Mouse (Mus musculus) forebrain, embryonic 15.5 days (tissue): Measurements from ENCODE around the gene Kmt2c. TPM values are rescaled to one million over a fixed set of nuclear protein-coding genes. Genes with fewer than 3 reads are reported as not detected.
"Not testable (repeated sequence)": the region's sequence is repeated elsewhere in the genome, so short reads cannot be mapped to it uniquely, and the experiment has no call there.

Experiments
- ATAC-seq: fragments of 200-750 bp; cut with Nextera tagmentation; replicated peaks from 2 replicates; pipeline ENCODE4 v1.8.0; 2017; ENCODE audit warnings: mild to moderate bottlenecking, moderate TSS enrichment, moderate library complexity
- H3K27ac ChIP-seq: fragments of 300-500 bp; sonication (generic); replicated peaks from 2 replicates; pipeline ENCODE4 v1.5.1; 2015; ENCODE audit warnings: mild to moderate bottlenecking, inconsistent platforms
- H3K27me3 ChIP-seq: fragments of 300-500 bp; sonication (generic); 2 replicates; pipeline ENCODE4 v1.6.1; 2015; ENCODE audit warnings: inconsistent platforms
- H3K36me3 ChIP-seq: fragments of 300-500 bp; sonication (generic); 2 replicates; pipeline ENCODE4 v1.6.1; 2015; ENCODE audit warnings: mild to moderate bottlenecking, inconsistent platforms
- H3K4me1 ChIP-seq: fragments of 300-500 bp; sonication (generic); 2 replicates; pipeline ENCODE4 v1.6.1; 2015; ENCODE audit warnings: inconsistent platforms
- H3K4me2 ChIP-seq: fragments of 300-500 bp; sonication (generic); replicated peaks from 2 replicates; pipeline ENCODE4 v1.6.1; 2015; ENCODE audit warnings: mild to moderate bottlenecking, inconsistent platforms
- H3K4me3 ChIP-seq: fragments of 300-500 bp; sonication (generic); 2 replicates; pipeline ENCODE4 v1.5.1; 2015; ENCODE audit warnings: mild to moderate bottlenecking, inconsistent platforms
- H3K9ac ChIP-seq: fragments of 300-500 bp; sonication (generic); replicated peaks from 2 replicates; pipeline ENCODE4 v1.6.1; 2015; ENCODE audit warnings: mild to moderate bottlenecking, inconsistent platforms
- H3K9me3 ChIP-seq: fragments of 300-500 bp; sonication (generic); 2 replicates; pipeline ENCODE4 v1.6.1; 2016; ENCODE audit warnings: inconsistent platforms
- WGBS: fragments of 180-500 bp; shearing (Covaris S2); methylation state at CpG from one replicate; pipeline ENCODE4 v1.1.7; 2015; ENCODE audit warnings: mixed read lengths; 5-methylcytosine and 5-hydroxymethylcytosine counted together
- polyA plus RNA-seq: library from polyadenylated mRNA; unstranded; fragments of >200 nt; fragmentation: Nextera tagmentation; extraction: Ambion mirVana; gene quantifications from 2 replicates; pipeline ENCODE4 v1.2.1, GENCODE M21; 2015

Kmt2c gene
- polyA plus RNA-seq, 1 experiment from 2014 or later: 26.5 TPM

GRCm38 (mm10) chr5:25252423-25252822 is 246.2 kb downstream of the Kmt2c start:
- H3K27me3 ChIP-seq: no peaks in the 10 kb centered on the region
- no peak overlapping the region for H3K4me2 ChIP-seq
- 76% methylated on average over 2 of the region's 2 CpGs for WGBS
- ATAC-seq: no peak
- no peaks in the 10 kb centered on the region for H3K9me3 ChIP-seq
- H3K4me1 ChIP-seq: no peaks in the 10 kb centered on the region
- H3K36me3 ChIP-seq: peaks cover 65% of the 10 kb centered on the region
- no peak overlapping the region for H3K4me3 ChIP-seq
- no peak overlapping the region for H3K9ac ChIP-seq
- no peak overlapping the region for H3K27ac ChIP-seq

GRCm38 (mm10) chr5:25247036-25247435 is 251.5 kb downstream of the Kmt2c start:
- no peaks in the 10 kb centered on the region for H3K4me1 ChIP-seq
- no peak overlapping the region for H3K9ac ChIP-seq
- WGBS: 85% methylated on average over 3 of the region's 3 CpGs
- no peak for ATAC-seq
- H3K27ac ChIP-seq: no peak overlapping the region
- no peaks in the 10 kb centered on the region for H3K27me3 ChIP-seq
- peaks cover 29% of the 10 kb centered on the region for H3K36me3 ChIP-seq
- H3K4me3 ChIP-seq: no peak overlapping the region
- no peaks in the 10 kb centered on the region for H3K9me3 ChIP-seq
- no peak overlapping the region for H3K4me2 ChIP-seq

DNA sequence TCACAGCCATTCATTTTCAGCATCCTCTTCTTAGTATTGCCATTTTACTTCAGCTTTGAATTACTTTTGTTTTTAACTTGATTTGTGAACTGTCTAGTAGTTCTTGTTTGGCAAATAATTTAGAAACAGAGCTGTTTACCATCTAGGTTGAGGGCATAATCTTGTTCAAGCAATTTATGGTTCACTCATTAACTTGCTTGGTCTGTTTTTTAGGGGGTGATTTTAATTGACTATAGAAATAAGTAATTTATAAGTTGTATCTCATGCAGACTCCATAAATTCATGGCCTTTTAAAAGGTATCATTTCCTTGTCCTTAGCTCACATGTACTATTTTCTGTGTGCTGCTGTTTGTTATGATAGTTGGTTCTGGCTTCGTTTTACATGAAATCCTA is 252.1 kb downstream of the Kmt2c start:
- H3K27me3 ChIP-seq: no peaks in the 10 kb centered on the region
- H3K4me1 ChIP-seq: no peaks in the 10 kb centered on the region
- no peak overlapping the region for H3K4me3 ChIP-seq
- no peak overlapping the region for H3K9ac ChIP-seq
- no peak overlapping the region for H3K4me2 ChIP-seq
- H3K9me3 ChIP-seq: no peaks in the 10 kb centered on the region
- 74% methylated on average over 1 of the region's 1 CpGs for WGBS
- no peak overlapping the region for H3K27ac ChIP-seq
- H3K36me3 ChIP-seq: peaks cover 24% of the 10 kb centered on the region
- ATAC-seq: no peak

GRCm38 (mm10) chr5:25245806-25246472 is 252.6 kb downstream of the Kmt2c start:
- ATAC-seq: no peak
- no peaks in the 10 kb centered on the region for H3K27me3 ChIP-seq
- H3K4me3 ChIP-seq: no peak overlapping the region
- no peaks in the 10 kb centered on the region for H3K9me3 ChIP-seq
- no peak overlapping the region for H3K4me2 ChIP-seq
- no peak overlapping the region for H3K27ac ChIP-seq
- 91% methylated on average over 10 of the region's 10 CpGs for WGBS
- no peak overlapping the region for H3K9ac ChIP-seq
- peaks cover 18% of the 10 kb centered on the region for H3K36me3 ChIP-seq
- H3K4me1 ChIP-seq: no peaks in the 10 kb centered on the region

- Histone ChIP-seq H3K9ac (no peak overlapping the region), H3K4me1 (no peaks in the 10 kb centered on the region), H3K27me3 (no peaks in the 10 kb centered on the region), H3K4me3 (no peak overlapping the region), H3K9me3 (no peaks in the 10 kb centered on the region), H3K36me3 (peaks cover 6% of the 10 kb centered on the region; the same call in 1 of the 2 replicates), H3K27ac (no peak overlapping the region), H3K4me2 (no peak overlapping the region)
- 94% methylated on average over 6 of the region's 6 CpGs for WGBS
- ATAC-seq: no peak
Observed at GRCm38 (mm10) chr5:25243101-25243500, 255.5 kb downstream of the Kmt2c start.

- H3K36me3 ChIP-seq, H3K27ac ChIP-seq, ATAC-seq, H3K4me1 ChIP-seq, H3K9ac ChIP-seq, H3K4me3 ChIP-seq, H3K4me2 ChIP-seq, H3K9me3 ChIP-seq, H3K27me3 ChIP-seq: not testable (repeated sequence)
- WGBS: 100% methylated on average over 1 of the region's 1 CpGs
Observed at GRCm38 (mm10) chr5:25224377-25224776, 274.2 kb downstream of the Kmt2c start.

GRCm38 (mm10) chr5:25222752-25223702 is 275.6 kb downstream of the Kmt2c start, which contains the start of gene E130116L18Rik:
Gene E130116L18Rik, minus strand, starts transcription at chr5:25223153.
- no peaks in the 10 kb centered on the region for H3K27me3 ChIP-seq
- peak within 1 kb of the TSS; percentile 92 for H3K27ac ChIP-seq
- H3K4me3 ChIP-seq: peak within 1 kb of the TSS; percentile 84
- H3K4me2 ChIP-seq: peak within 1 kb of the TSS; percentile 49
- H3K4me1 ChIP-seq: peaks cover 9% of the 10 kb centered on the region
- no peaks in the 10 kb centered on the region for H3K36me3 ChIP-seq
- ATAC-seq: peak; percentile 99
- peak within 1 kb of the TSS; percentile 94 for H3K9ac ChIP-seq
- WGBS: 3% methylated on average over 72 of the region's 72 CpGs
- no peaks in the 10 kb centered on the region for H3K9me3 ChIP-seq

Other genes with a start within 250 kb of the Kmt2c start
- gene Cct8l1, start 17.3 kb upstream of the Kmt2c start, polyA plus RNA-seq: 0.31 TPM in 1 of 2 replicates, not detected in the other
- 6.6 and 7.7 TPM in 2 replicates for gene Xrcc2, start 207.0 kb upstream of the Kmt2c start, polyA plus RNA-seq